Mouse (Mus musculus): ENCODE measurements at regions not wholly inside any gene's neighbourhood (a gene's known extent, or its start where the extent isn't known, plus 50 kb on each side); places are given as distances from the start of the nearest gene placed in this dataset.
A peak's percentile ranks its signal among the peaks of the same experiment; 100 is the strongest.

DNA sequence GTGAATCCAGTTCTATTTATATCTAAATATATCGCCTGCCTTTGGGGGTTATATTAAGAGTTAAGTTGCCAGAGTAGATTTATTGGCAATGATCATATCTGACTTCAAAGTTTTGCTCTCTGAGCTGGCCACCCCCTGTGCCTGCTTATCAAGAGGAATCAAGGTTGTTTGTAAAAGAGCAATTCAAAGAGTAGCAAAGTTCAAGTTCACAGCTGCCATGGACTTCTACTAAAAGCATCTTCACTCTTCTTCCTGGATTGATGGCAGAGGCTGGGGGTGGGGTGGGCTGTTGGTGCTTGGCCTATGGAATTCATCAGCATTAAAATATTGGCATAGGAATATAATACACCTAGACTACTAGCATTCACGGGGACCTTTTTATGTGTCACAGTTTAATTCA, 131.2 kb upstream of the Cxxc4 start:
- 82% methylated on average over 2 of the region's 2 CpGs for whole genome bisulfite sequencing
- H3K9ac ChIP-seq (ENCODE audit: low read length): no peak overlapping the region
- no peaks in the 10 kb centered on the region for H3K9me3 ChIP-seq (ENCODE audit: control insufficient read depth, low read length)
- DNase-seq (ENCODE audit: low spot score): no peak
- H3K27ac ChIP-seq (ENCODE audit: low read depth, low read length): no peak overlapping the region
- H3K4me3 ChIP-seq (ENCODE audit: low read depth, low read length): no peak overlapping the region
- H3K4me1 ChIP-seq (ENCODE audit: control insufficient read depth, insufficient read depth, low read length): no peaks in the 10 kb centered on the region
- no peaks in the 10 kb centered on the region for H3K27me3 ChIP-seq (ENCODE audit: control insufficient read depth, insufficient read depth, low read length)
- H3K4me2 ChIP-seq (ENCODE audit: low read depth): no peak overlapping the region
- no peak for ATAC-seq (ENCODE audit: insufficient read depth, low FRiP score, low TSS enrichment)
- no peaks in the 10 kb centered on the region for H3K36me3 ChIP-seq (ENCODE audit: control insufficient read depth, insufficient read depth, low read length)

DNA sequence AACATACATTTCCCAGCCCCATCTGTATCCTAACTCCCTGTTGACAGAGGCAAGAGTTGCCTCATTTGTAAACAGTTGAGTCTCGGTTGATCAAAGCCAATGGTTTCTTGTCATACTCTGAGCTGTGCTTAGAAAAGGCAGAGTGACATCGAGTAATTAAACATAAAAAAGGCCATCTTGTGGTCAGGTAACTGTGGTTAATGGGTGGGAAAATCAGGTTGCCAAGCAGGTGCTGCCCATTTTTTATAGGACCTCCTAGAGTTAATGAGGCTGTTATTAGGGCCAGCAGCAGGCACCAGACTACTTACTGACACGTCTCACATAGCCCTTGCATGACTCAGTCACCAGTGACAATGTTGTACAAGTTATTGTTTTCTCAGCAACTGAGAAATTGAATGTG, 130.7 kb upstream of the Cxxc4 start:
- Histone ChIP-seq H3K4me1 (ENCODE audit: control insufficient read depth, insufficient read depth, low read length) (no peaks in the 10 kb centered on the region), H3K27me3 (ENCODE audit: control insufficient read depth, insufficient read depth, low read length) (no peaks in the 10 kb centered on the region), H3K9ac (ENCODE audit: low read length) (no peak overlapping the region), H3K9me3 (ENCODE audit: control insufficient read depth, low read length) (no peaks in the 10 kb centered on the region), H3K27ac (ENCODE audit: low read depth, low read length) (no peak overlapping the region), H3K4me2 (ENCODE audit: low read depth) (no peak overlapping the region), H3K36me3 (ENCODE audit: control insufficient read depth, insufficient read depth, low read length) (no peaks in the 10 kb centered on the region), H3K4me3 (ENCODE audit: low read depth, low read length) (no peak overlapping the region)
- 53% methylated on average over 3 of the region's 3 CpGs for WGBS
- DNase-seq (ENCODE audit: low spot score) (no peak), ATAC-seq (ENCODE audit: insufficient read depth, low FRiP score, low TSS enrichment) (peak; percentile 42; the same call in 1 of the 2 replicates)

DNA sequence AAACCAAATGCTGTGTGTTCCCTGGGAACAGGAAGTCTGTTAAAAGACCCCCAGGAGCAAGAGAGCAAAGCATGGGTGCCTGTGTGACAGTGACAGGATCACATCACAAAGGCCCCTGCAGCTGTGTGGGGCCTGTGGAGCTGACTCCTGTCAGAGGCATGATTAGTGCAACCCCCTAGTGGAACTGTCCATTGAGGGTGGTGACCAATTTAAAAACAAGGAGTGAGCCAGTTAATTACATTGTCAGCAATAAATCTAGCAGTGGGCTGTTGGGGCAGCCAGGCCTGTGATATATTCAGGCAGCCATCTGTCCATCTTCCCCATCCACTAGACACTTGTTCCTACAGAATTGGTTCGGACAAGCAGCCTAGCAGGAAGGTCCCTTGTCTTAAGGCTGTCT, 121.8 kb upstream of the Cxxc4 start:
- peaks cover 3% of the 10 kb centered on the region for H3K4me1 ChIP-seq (ENCODE audit: control insufficient read depth, insufficient read depth, low read length)
- no peaks in the 10 kb centered on the region for H3K27me3 ChIP-seq (ENCODE audit: control insufficient read depth, insufficient read depth, low read length)
- no peaks in the 10 kb centered on the region for H3K36me3 ChIP-seq (ENCODE audit: control insufficient read depth, insufficient read depth, low read length)
- H3K4me3 ChIP-seq (ENCODE audit: low read depth, low read length): no peak overlapping the region
- peak; percentile 55 for DNase-seq (ENCODE audit: low spot score)
- 18% methylated on average over 1 of the region's 1 CpGs for WGBS
- peak; percentile 89 for ATAC-seq (ENCODE audit: insufficient read depth, low FRiP score, low TSS enrichment)
- H3K4me2 ChIP-seq (ENCODE audit: low read depth): no peak overlapping the region
- no peak overlapping the region for H3K27ac ChIP-seq (ENCODE audit: low read depth, low read length)
- H3K9ac ChIP-seq (ENCODE audit: low read length): no peak overlapping the region
- no peaks in the 10 kb centered on the region for H3K9me3 ChIP-seq (ENCODE audit: control insufficient read depth, low read length)

DNA sequence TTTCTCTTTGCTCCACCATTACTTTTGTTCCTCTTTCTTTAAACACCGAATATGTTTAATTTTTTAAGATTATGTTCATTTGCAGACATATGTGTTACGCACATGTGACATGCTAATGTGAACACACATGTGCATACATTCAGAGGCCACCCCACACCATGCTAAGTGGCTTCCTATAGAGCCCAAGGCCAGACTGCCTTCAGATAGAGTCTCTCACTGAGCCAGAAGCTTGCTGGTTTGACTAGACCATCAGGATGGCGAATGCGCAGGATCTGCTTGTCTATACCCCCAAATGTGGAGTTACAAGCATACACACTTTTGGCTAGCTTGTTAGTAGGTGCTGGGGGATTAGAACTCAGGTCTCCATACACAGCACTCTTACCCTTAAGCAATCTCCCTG, 121.3 kb upstream of the Cxxc4 start:
- Histone ChIP-seq H3K4me3 (ENCODE audit: low read depth, low read length) (no peak overlapping the region), H3K36me3 (ENCODE audit: control insufficient read depth, insufficient read depth, low read length) (no peaks in the 10 kb centered on the region), H3K9me3 (ENCODE audit: control insufficient read depth, low read length) (no peaks in the 10 kb centered on the region), H3K27me3 (ENCODE audit: control insufficient read depth, insufficient read depth, low read length) (no peaks in the 10 kb centered on the region), H3K9ac (ENCODE audit: low read length) (no peak overlapping the region), H3K4me1 (ENCODE audit: control insufficient read depth, insufficient read depth, low read length) (peaks cover 3% of the 10 kb centered on the region), H3K4me2 (ENCODE audit: low read depth) (no peak overlapping the region), H3K27ac (ENCODE audit: low read depth, low read length) (no peak overlapping the region)
- DNase-seq (ENCODE audit: low spot score): no peak
- WGBS: 94% methylated on average over 4 of the region's 4 CpGs
- ATAC-seq (ENCODE audit: insufficient read depth, low FRiP score, low TSS enrichment): peak; percentile 51; the same call in 1 of the 2 replicates

DNA sequence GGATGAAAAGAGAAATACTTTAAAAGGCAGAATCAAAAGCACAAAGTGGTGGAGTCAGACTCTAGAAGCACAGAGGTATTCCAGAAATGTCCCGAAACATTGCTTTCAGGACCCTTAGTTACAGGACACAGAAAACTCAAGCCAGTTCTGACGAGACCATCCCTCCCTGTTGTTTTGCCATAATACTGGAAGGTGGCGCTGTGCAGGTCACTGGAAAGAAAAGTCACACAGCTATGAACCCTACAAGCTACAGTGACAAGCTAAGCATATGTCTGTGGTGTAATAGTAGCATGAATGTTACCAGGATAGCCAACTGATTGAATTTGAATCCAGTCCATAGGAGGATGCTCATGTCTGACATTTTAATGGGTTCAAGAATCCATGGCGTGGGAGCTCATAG, 117.4 kb upstream of the Cxxc4 start:
- DNase-seq (ENCODE audit: low spot score) (no peak), ATAC-seq (ENCODE audit: insufficient read depth, low FRiP score, low TSS enrichment) (no peak)
- Histone ChIP-seq H3K36me3 (ENCODE audit: control insufficient read depth, insufficient read depth, low read length) (no peaks in the 10 kb centered on the region), H3K4me1 (ENCODE audit: control insufficient read depth, insufficient read depth, low read length) (peaks cover 2% of the 10 kb centered on the region), H3K27me3 (ENCODE audit: control insufficient read depth, insufficient read depth, low read length) (no peaks in the 10 kb centered on the region), H3K27ac (ENCODE audit: low read depth, low read length) (no peak overlapping the region), H3K4me3 (ENCODE audit: low read depth, low read length) (no peak overlapping the region), H3K9ac (ENCODE audit: low read length) (no peak overlapping the region), H3K9me3 (ENCODE audit: control insufficient read depth, low read length) (no peaks in the 10 kb centered on the region), H3K4me2 (ENCODE audit: low read depth) (no peak overlapping the region)
- 66% methylated on average over 4 of the region's 4 CpGs for WGBS

DNA sequence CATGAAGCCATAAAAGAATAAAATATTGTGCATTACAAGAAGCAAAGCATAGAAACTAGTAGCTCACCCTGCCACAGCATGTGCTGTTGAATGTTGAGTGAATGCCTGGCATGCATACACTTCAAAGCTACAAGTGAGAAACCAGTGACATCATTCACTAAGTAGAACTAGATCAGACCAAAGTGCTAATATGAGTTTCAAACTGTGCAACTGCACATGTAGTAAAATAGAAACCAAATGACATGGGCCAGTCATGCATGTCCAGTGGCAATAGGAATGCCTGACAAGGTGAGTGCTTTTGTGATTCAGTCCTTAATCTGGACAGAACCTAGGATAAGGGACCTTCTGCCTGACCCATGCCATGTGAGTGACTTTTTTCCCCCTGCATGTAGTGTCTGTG, 111.3 kb upstream of the Cxxc4 start:
- no peak for ATAC-seq (ENCODE audit: insufficient read depth, low FRiP score, low TSS enrichment)

DNA sequence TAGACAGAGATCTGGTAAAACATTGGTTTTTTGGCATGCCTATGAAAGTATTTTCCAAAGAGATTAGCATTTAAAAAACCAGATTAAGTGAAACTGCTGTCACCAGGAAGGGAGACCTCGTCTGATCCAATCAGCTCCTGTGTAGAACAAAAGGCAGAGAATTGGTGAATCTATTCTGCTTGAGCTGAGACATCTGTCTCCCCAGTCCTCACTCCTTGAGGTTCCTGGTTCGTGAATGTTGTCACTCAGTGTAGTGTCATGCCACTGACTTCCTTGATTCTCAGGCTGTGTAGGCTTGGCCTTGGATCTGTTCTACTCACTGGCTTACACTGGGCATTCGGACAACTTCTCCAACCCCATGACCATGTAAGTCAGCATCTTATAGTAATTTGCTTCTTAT, 105.9 kb upstream of the Cxxc4 start:
- ATAC-seq (ENCODE audit: insufficient read depth, low FRiP score, low TSS enrichment) (no peak), DNase-seq (ENCODE audit: low spot score) (no peak)
- Histone ChIP-seq H3K9ac (ENCODE audit: low read length) (no peak overlapping the region), H3K36me3 (ENCODE audit: control insufficient read depth, insufficient read depth, low read length) (no peaks in the 10 kb centered on the region), H3K27ac (ENCODE audit: low read depth, low read length) (no peak overlapping the region), H3K4me2 (ENCODE audit: low read depth) (no peak overlapping the region), H3K4me3 (ENCODE audit: low read depth, low read length) (no peak overlapping the region), H3K27me3 (ENCODE audit: control insufficient read depth, insufficient read depth, low read length) (no peaks in the 10 kb centered on the region), H3K9me3 (ENCODE audit: control insufficient read depth, low read length) (no peaks in the 10 kb centered on the region), H3K4me1 (ENCODE audit: control insufficient read depth, insufficient read depth, low read length) (no peaks in the 10 kb centered on the region)
- WGBS: 45% methylated on average over 3 of the region's 3 CpGs

More for the DNA sequence above, 111.3 kb upstream of the Cxxc4 start:
- H3K36me3 ChIP-seq (ENCODE audit: control insufficient read depth, insufficient read depth, low read length): no peaks in the 10 kb centered on the region
- no peaks in the 10 kb centered on the region for H3K9me3 ChIP-seq (ENCODE audit: control insufficient read depth, low read length)
- no peak overlapping the region for H3K9ac ChIP-seq (ENCODE audit: low read length)
- H3K4me2 ChIP-seq (ENCODE audit: low read depth): no peak overlapping the region
- DNase-seq (ENCODE audit: low spot score): no peak
- H3K27me3 ChIP-seq (ENCODE audit: control insufficient read depth, insufficient read depth, low read length): no peaks in the 10 kb centered on the region
- no peak overlapping the region for H3K4me3 ChIP-seq (ENCODE audit: low read depth, low read length)
- no peaks in the 10 kb centered on the region for H3K4me1 ChIP-seq (ENCODE audit: control insufficient read depth, insufficient read depth, low read length)
- no peak overlapping the region for H3K27ac ChIP-seq (ENCODE audit: low read depth, low read length)

DNA sequence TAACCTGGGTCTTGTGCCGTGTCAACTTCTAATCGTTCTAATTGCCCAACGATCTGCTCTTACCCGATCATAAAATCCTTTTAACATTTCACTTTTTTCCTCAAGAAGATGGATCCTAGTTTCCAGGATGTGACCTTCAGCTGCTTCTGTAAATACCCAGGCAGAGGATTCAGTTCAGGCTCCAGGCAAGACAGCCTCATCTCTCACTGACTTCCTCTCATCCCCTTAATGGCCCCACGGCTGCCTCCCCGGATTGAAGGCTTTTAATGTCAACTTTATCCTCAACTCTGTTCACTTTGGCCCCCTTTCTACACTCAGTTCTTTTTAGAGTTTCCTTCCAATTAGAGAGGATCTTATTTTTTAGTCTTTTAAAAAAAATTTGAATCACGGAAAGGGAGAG, 91.0 kb upstream of the Cxxc4 start:
- WGBS: 31% methylated on average over 7 of the region's 7 CpGs
- H3K27me3 ChIP-seq (ENCODE audit: control insufficient read depth, insufficient read depth, low read length): no peaks in the 10 kb centered on the region
- no peaks in the 10 kb centered on the region for H3K36me3 ChIP-seq (ENCODE audit: control insufficient read depth, insufficient read depth, low read length)
- H3K4me2 ChIP-seq (ENCODE audit: low read depth): peak overlapping the region; percentile 20; the same call in 1 of the 2 replicates
- ATAC-seq (ENCODE audit: insufficient read depth, low FRiP score, low TSS enrichment) (no peak), DNase-seq (ENCODE audit: low spot score) (no peak)
- peaks cover 3% of the 10 kb centered on the region; the same call in 1 of the 2 replicates for H3K4me1 ChIP-seq (ENCODE audit: control insufficient read depth, insufficient read depth, low read length)
- no peak overlapping the region for H3K4me3 ChIP-seq (ENCODE audit: low read depth, low read length)
- no peaks in the 10 kb centered on the region for H3K9me3 ChIP-seq (ENCODE audit: control insufficient read depth, low read length)
- no peak overlapping the region for H3K27ac ChIP-seq (ENCODE audit: low read depth, low read length)
- no peak overlapping the region for H3K9ac ChIP-seq (ENCODE audit: low read length)

DNA sequence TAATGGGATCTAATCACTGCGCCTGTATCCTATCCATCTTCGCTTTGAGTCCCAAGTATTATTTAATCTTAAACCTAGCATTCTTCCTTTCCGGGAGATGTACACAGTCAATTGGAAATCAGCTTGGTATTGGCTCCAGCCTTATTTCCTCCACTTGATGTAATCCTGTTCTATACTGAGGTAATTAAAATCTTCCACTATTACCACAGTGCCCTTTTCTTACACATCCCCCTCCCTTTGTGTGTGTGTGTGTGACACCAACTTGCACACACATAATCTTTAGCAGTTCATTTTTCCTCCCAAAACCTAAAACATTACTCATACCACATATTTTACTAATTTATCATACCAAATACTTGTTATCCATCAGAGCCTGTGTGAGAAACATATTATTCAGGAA, 90.3 kb upstream of the Cxxc4 start:
- Histone ChIP-seq H3K9me3 (ENCODE audit: control insufficient read depth, low read length) (no peaks in the 10 kb centered on the region), H3K36me3 (ENCODE audit: control insufficient read depth, insufficient read depth, low read length) (no peaks in the 10 kb centered on the region), H3K4me1 (ENCODE audit: control insufficient read depth, insufficient read depth, low read length) (peaks cover 3% of the 10 kb centered on the region; the same call in 1 of the 2 replicates), H3K4me3 (ENCODE audit: low read depth, low read length) (no peak overlapping the region), H3K27ac (ENCODE audit: low read depth, low read length) (no peak overlapping the region), H3K9ac (ENCODE audit: low read length) (no peak overlapping the region), H3K27me3 (ENCODE audit: control insufficient read depth, insufficient read depth, low read length) (no peaks in the 10 kb centered on the region), H3K4me2 (ENCODE audit: low read depth) (no peak overlapping the region)
- WGBS: 83% methylated on average over 3 of the region's 3 CpGs
- ATAC-seq (ENCODE audit: insufficient read depth, low FRiP score, low TSS enrichment) (peak; percentile 36), DNase-seq (ENCODE audit: low spot score) (no peak)
